Mouse (Mus musculus) thymus, adult 2 months (tissue): Measurements from ENCODE around the gene Cby1. TPM values are rescaled to one million over a fixed set of nuclear protein-coding genes. Genes with fewer than 3 reads are reported as not detected.

ENCODE experiments used
- DNase-seq: peaks from one replicate; pipeline ENCODE4 v3.0.0; 2021
- H3K27ac ChIP-seq: fragments of 200-500 bp; 2 replicates; pipeline ENCODE4 v1.5.1; 2012; ENCODE audit warnings: low read length, control low read depth; ENCODE audit not compliant: control insufficient read depth, insufficient read depth
- H3K27me3 ChIP-seq: fragments of 200-500 bp; 2 replicates; pipeline ENCODE4 v1.6.1; 2012; ENCODE audit warnings: mild to moderate bottlenecking, low read length, moderate library complexity, mixed read lengths; ENCODE audit not compliant: control insufficient read depth, insufficient read depth
- H3K36me3 ChIP-seq: fragments of 200-500 bp; 2 replicates; pipeline ENCODE4 v1.6.1; 2012; ENCODE audit warnings: mild to moderate bottlenecking, low read length, moderate library complexity; ENCODE audit not compliant: control insufficient read depth, insufficient read depth
- H3K4me1 ChIP-seq: fragments of 200-500 bp; replicated peaks from 2 replicates; pipeline ENCODE4 v1.6.1; 2012; ENCODE audit warnings: low read length; ENCODE audit not compliant: control insufficient read depth, insufficient read depth
- H3K4me3 ChIP-seq: fragments of 200-500 bp; 2 replicates; pipeline ENCODE4 v1.5.1; 2012; ENCODE audit warnings: mild to moderate bottlenecking, low read length, control low read depth, moderate library complexity; ENCODE audit not compliant: control insufficient read depth, insufficient read depth
- CTCF ChIP-seq: fragments of 200-500 bp; IDR thresholded peaks from 2 replicates; pipeline ENCODE4 v1.5.1; 2012; ENCODE audit warnings: mild to moderate bottlenecking, control low read depth, low read length, moderate library complexity, borderline replicate concordance; ENCODE audit not compliant: control insufficient read depth, poor library complexity, insufficient read depth; ENCODE audit errors: extremely low read depth
- POLR2A ChIP-seq: fragments of 200-500 bp; IDR thresholded peaks from 2 replicates; pipeline ENCODE4 v1.6.1; 2012; ENCODE audit warnings: mild to moderate bottlenecking, low read length, control low read depth, moderate library complexity; ENCODE audit not compliant: control insufficient read depth, poor library complexity, insufficient read depth; ENCODE audit errors: extremely low read depth
- WGBS: fragments of 180-500 bp; shearing (Covaris S2); methylation state at CpG from one replicate; pipeline ENCODE4 v1.1.7; 2018; 5-methylcytosine and 5-hydroxymethylcytosine counted together
- polyA plus RNA-seq: library from polyadenylated mRNA; depleted of rRNA; stranded (reverse); fragments of >200 nt; gene quantifications from 2 replicates; pipeline ENCODE4 v1.2.3, GENCODE M21; 2012

Cby1 gene
- polyA plus RNA-seq, 1 experiment, result 17.9 TPM

DNA sequence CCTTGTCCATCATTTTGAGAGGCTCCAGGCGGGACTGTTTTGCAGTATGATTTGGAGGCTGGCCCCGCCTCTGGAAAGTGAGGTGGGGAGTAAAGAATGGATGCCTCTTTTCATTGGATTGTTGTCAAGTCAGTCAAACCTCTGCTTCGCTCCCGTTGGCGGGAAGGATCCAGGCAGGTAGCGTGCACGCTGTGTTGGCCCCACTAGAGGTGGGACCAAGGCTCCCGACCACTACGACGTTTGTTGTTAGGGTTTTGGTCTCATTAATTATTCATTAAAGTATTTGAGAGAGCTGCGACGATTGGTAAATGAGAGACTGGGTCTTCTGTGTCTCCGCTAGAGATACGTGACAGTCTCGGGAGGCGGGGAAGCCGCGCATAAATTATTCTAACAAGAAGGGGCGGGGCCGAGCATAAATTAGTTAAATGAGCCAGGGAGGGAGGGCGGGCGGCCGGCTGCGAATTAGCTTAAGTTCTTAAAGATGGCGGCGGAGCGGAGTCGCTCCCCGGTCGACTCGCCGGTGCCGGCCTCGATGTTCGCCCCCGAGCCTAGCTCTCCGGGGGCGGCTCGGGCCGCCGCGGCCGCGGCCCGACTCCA is 31.5 kb downstream of the Cby1 start, which contains the start of gene Gtpbp1:
Gtpbp1 (plus strand) TSS at position 420 of the 597 bp plus-strand sequence.
- peak; percentile 92 for DNase-seq
- TF ChIP-seq POLR2A, result peak; percentile 72; the same call in 1 of the 2 replicates
- TF ChIP-seq CTCF, result no peak

DNA sequence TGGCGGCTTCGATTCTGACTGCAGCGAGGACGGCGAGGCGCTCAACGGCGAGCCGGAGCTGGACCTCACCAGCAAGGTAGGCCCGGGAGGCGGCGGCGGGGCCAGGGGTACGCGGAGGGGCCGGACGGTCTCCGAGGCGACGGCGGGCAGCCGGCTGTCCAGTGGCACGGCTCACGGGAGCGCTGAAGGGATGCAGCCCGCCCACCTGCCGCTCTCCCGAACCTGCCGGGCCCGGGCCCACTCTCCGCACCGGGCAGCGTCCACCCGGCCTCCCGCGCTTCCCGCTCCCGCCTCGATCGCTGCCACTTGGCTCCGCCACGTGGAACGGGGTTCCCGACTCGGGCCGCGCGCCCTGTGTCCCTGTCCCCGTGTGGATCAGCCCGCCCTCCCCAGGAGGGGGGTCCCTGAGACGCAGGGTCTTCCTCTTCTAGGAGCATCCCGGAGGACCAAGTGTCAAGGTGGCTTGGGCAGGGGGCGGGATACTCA is 32.1 kb downstream of the Cby1 start:
- TF ChIP-seq CTCF, result no peak
- TF ChIP-seq POLR2A, result no peak
- Histone ChIP-seq H3K27ac (no peak overlapping the region), H3K36me3 (no peaks in the 10 kb centered on the region; the same call in 1 of the 2 replicates), H3K27me3 (no peaks in the 10 kb centered on the region), H3K4me1 (peaks cover 33% of the 10 kb centered on the region), H3K4me3 (peak overlapping the region; percentile 83)
- WGBS, result under 1% methylated on average over 51 of the region's 53 CpGs
- DNase-seq, result no peak

More for the DNA sequence above, 31.5 kb downstream of the Cby1 start, which contains the start of gene Gtpbp1:
- Histone ChIP-seq H3K27me3 (no peaks in the 10 kb centered on the region), H3K36me3 (no peaks in the 10 kb centered on the region), H3K4me1 (peaks cover 33% of the 10 kb centered on the region), H3K27ac (no peak within 1 kb of the TSS), H3K4me3 (peak within 1 kb of the TSS; percentile 83)
- WGBS, result under 1% methylated on average over 45 of the region's 45 CpGs

DNA sequence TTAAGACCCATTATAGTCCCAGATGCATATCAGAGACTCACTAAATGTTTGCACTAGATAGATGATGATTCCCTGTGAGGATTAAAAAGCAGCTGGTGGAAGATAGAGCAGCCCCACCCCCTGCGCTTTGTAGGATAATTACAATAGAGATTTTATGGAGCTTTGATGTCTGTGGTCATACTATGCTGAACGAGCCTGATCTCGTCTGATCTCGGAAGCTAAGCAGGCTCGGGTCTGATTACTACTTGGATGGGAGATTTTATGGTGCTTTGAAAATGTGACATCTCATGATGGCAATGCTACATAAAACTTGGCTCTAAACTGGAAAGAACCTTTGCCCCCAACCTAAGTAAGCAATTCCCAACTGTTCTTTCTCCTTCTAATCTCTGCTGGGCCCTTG is 33.3 kb downstream of the Cby1 start:
- Histone ChIP-seq H3K27ac (no peak overlapping the region), H3K27me3 (no peaks in the 10 kb centered on the region), H3K4me1 (peaks cover 26% of the 10 kb centered on the region), H3K36me3 (no peaks in the 10 kb centered on the region; the same call in 1 of the 2 replicates), H3K4me3 (no peak overlapping the region)
- no peak for DNase-seq
- 61% methylated on average over 5 of the region's 5 CpGs for WGBS
- no peak for TF ChIP-seq POLR2A
- TF ChIP-seq CTCF, result no peak

DNA sequence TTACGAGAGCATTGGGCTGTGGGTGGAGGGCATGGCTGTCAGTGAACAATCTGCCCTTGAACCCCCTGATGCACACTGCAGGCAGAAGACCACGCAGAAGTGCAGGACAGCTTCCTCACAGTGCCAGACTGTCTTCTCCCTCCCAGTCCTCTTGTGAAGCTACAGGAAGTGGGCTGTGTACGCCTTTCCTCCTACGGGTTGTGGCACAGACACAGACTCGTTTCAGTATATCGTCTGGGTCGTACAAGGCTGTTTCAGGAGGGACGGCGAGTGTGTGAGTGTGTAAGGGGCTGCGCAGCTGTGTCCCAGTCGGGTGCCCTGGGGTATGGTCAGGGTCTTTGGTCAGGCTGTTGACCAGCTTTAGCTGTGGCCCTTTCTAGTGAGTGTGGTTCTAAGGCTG is 34.7 kb downstream of the Cby1 start:
- H3K4me3 ChIP-seq, result peak overlapping the region; percentile 38
- peak; percentile 71 for DNase-seq
- no peaks in the 10 kb centered on the region; the same call in 1 of the 2 replicates for H3K36me3 ChIP-seq
- peaks cover 26% of the 10 kb centered on the region for H3K4me1 ChIP-seq
- TF ChIP-seq POLR2A, result peak; percentile 67
- TF ChIP-seq CTCF, result no peak
- peak overlapping the region; percentile 84 for H3K27ac ChIP-seq
- 2% methylated on average over 11 of the region's 11 CpGs for WGBS
- no peaks in the 10 kb centered on the region for H3K27me3 ChIP-seq

DNA sequence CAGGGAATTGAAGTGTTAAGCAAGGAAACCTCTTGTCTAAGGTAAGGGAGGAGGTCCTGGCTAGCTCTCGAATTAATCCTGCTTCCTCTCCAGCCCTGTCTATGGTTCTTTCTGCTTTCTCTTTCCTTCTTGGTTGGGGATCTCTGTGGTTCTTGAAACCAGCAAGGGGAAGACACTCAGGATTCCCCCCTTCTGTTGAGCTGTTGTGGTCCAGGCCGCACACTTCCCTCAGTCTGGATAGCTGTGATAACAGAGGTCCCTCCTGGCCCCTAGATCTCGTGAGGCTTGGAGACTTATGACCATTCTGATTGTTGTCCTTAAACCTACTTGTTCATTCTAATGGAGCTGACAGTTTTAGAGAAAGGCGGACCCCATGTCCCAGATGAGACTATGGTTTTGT is 35.5 kb downstream of the Cby1 start:
- Histone ChIP-seq H3K4me3 (0 out of 2 replicates have a peak overlapping the region, but pooled peaks have one; percentile 38), H3K36me3 (no peaks in the 10 kb centered on the region; the same call in 1 of the 2 replicates), H3K27me3 (no peaks in the 10 kb centered on the region), H3K4me1 (peaks cover 26% of the 10 kb centered on the region), H3K27ac (peak overlapping the region; percentile 84)
- DNase-seq, result no peak
- 50% methylated on average over 4 of the region's 4 CpGs for WGBS
- TF ChIP-seq CTCF, result no peak
- no peak for TF ChIP-seq POLR2A

DNA sequence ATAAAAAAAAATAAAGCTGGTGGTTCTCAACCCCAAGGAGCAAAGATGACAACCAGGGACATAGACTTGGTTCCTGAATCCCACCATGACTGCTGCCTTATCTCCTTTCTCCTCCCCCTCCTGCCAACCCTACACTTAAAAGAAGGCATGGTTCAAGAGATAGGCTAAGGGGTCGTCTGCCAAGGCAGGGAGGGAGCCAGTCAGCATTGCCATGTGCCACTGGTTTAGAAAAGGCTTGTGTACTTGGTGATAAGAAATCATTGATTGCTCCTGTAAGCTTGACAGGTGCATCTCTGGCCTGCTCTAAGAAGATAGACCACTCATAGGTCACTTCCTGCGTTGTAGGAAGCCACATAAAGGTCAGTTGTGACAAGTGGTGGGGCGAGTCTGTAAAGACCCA is 36.5 kb downstream of the Cby1 start:
- Histone ChIP-seq H3K4me3 (no peak overlapping the region), H3K27me3 (no peaks in the 10 kb centered on the region), H3K36me3 (no peaks in the 10 kb centered on the region; the same call in 1 of the 2 replicates), H3K27ac (no peak overlapping the region), H3K4me1 (peaks cover 23% of the 10 kb centered on the region)
- TF ChIP-seq CTCF, result no peak
- no peak for TF ChIP-seq POLR2A
- no peak for DNase-seq
- 84% methylated on average over 3 of the region's 3 CpGs for WGBS
